Mouse (Mus musculus) neural tube, embryonic 14.5 days (tissue): ENCODE data around the gene Pate2. TPM values are rescaled to one million over a fixed set of nuclear protein-coding genes. Genes with fewer than 3 reads are reported as not detected.

ENCODE experiments used
- ATAC-seq: fragments of 200-750 bp; cut with Nextera tagmentation; 2 replicates; pipeline ENCODE4 v1.8.0; 2017; ENCODE audit warnings: low read depth, mild to moderate bottlenecking, moderate TSS enrichment, moderate library complexity
- H3K27ac ChIP-seq: fragments of 300-500 bp; sonication (generic); 2 replicates; pipeline ENCODE4 v1.5.1; 2014; ENCODE audit warnings: low read depth, mild to moderate bottlenecking, control low read depth, low read length, moderate library complexity, mixed read lengths
- H3K27me3 ChIP-seq: fragments of 300-500 bp; sonication (generic); 2 replicates; pipeline ENCODE4 v1.6.1; 2014; ENCODE audit warnings: low read length; ENCODE audit not compliant: control insufficient read depth, insufficient read depth
- H3K36me3 ChIP-seq: fragments of 300-500 bp; sonication (generic); 2 replicates; pipeline ENCODE4 v1.6.1; 2014; ENCODE audit warnings: low read length, mixed read lengths; ENCODE audit not compliant: control insufficient read depth, insufficient read depth
- H3K4me1 ChIP-seq: fragments of 300-500 bp; sonication (generic); 2 replicates; pipeline ENCODE4 v1.6.1; 2014; ENCODE audit warnings: low read length; ENCODE audit not compliant: control insufficient read depth, insufficient read depth
- H3K4me2 ChIP-seq: fragments of 300-500 bp; sonication (generic); 2 replicates; pipeline ENCODE4 v1.6.1; 2014; ENCODE audit warnings: mild to moderate bottlenecking, low read depth, low read length, control low read depth
- H3K4me3 ChIP-seq: fragments of 300-500 bp; sonication (generic); 2 replicates; pipeline ENCODE4 v1.5.1; 2014; ENCODE audit warnings: low read depth, low read length, control low read depth, mixed read lengths
- H3K9ac ChIP-seq: fragments of 300-500 bp; sonication (generic); replicated peaks from 2 replicates; pipeline ENCODE4 v1.6.1; 2014; ENCODE audit warnings: low read depth, mild to moderate bottlenecking, control low read depth, low read length, mixed read lengths
- H3K9me3 ChIP-seq: fragments of 300-500 bp; sonication (generic); 2 replicates; pipeline ENCODE4 v1.6.1; 2016; ENCODE audit warnings: low read length; ENCODE audit not compliant: control insufficient read depth
- WGBS: fragments of 180-500 bp; shearing (Covaris S2); extraction: QIAGEN DNeasy Blood & Tissue Kit; methylation state at CpG from one replicate; pipeline ENCODE4 v1.1.7; 2014; 5-methylcytosine and 5-hydroxymethylcytosine counted together
- polyA plus RNA-seq: library from polyadenylated mRNA; unstranded; fragments of >200 nt; fragmentation: Nextera tagmentation; extraction: Ambion mirVana; gene quantifications from 2 replicates; pipeline ENCODE4 v1.2.1, GENCODE M21; 2014

The Pate2 gene
- polyA plus RNA-seq, 1 experiment from 2014 or later = 1.0 TPM

GRCm38 (mm10) chr9:35564536-35565240 lies 5.4 kb upstream of the Pate2 start:
- WGBS = 92% methylated on average over 5 of the region's 5 CpGs
- peaks cover 26% of the 10 kb centered on the region for H3K36me3 ChIP-seq

GRCm38 (mm10) chr9:35567995-35568394 lies 2.1 kb upstream of the Pate2 start:
- Histone ChIP-seq H3K9me3 (no peaks in the 10 kb centered on the region), H3K4me3 (no peak overlapping the region), H3K27me3 (no peaks in the 10 kb centered on the region), H3K36me3 (peaks cover 21% of the 10 kb centered on the region), H3K9ac (no peak overlapping the region), H3K27ac (no peak overlapping the region), H3K4me1 (peaks cover 8% of the 10 kb centered on the region), H3K4me2 (no peak overlapping the region)
- 91% methylated on average over 3 of the region's 3 CpGs for WGBS
- no peak for ATAC-seq

More at GRCm38 (mm10) chr9:35564536-35565240, 5.4 kb upstream of the Pate2 start:
- no peak overlapping the region for H3K27ac ChIP-seq
- H3K4me3 ChIP-seq = no peak overlapping the region
- no peak overlapping the region for H3K4me2 ChIP-seq
- H3K9ac ChIP-seq = no peak overlapping the region
- H3K9me3 ChIP-seq = no peaks in the 10 kb centered on the region
- H3K27me3 ChIP-seq = no peaks in the 10 kb centered on the region
- ATAC-seq = no peak
- H3K4me1 ChIP-seq = peaks cover 12% of the 10 kb centered on the region

GRCm38 (mm10) chr9:35570663-35571062 lies 579 bp downstream of the Pate2 start:
- Histone ChIP-seq H3K9me3 (no peaks in the 10 kb centered on the region), H3K36me3 (peaks cover 14% of the 10 kb centered on the region), H3K27me3 (no peaks in the 10 kb centered on the region), H3K9ac (peak overlapping the region; percentile 71), H3K4me2 (peak overlapping the region; percentile 82), H3K27ac (peak overlapping the region; percentile 85), H3K4me1 (peaks cover 8% of the 10 kb centered on the region), H3K4me3 (peak overlapping the region; percentile 82)
- ATAC-seq = peak; percentile 6; the same call in 1 of the 2 replicates
- WGBS = 11% methylated on average over 5 of the region's 5 CpGs

- H3K4me2 ChIP-seq = peak overlapping the region; percentile 49
- H3K9me3 ChIP-seq = no peaks in the 10 kb centered on the region
- 4% methylated on average over 32 of the region's 32 CpGs for WGBS
- H3K27ac ChIP-seq = no peak overlapping the region
- H3K27me3 ChIP-seq = no peaks in the 10 kb centered on the region
- H3K4me3 ChIP-seq = peak overlapping the region; percentile 25; the same call in 1 of the 2 replicates
- H3K36me3 ChIP-seq = no peaks in the 10 kb centered on the region
- peaks cover 2% of the 10 kb centered on the region; the same call in 1 of the 2 replicates for H3K4me1 ChIP-seq
- H3K9ac ChIP-seq = no peak overlapping the region
- ATAC-seq = no peak
Observed at GRCm38 (mm10) chr9:35574416-35574815, 4.3 kb downstream of the Pate2 start.

- Histone ChIP-seq H3K9me3 (no peaks in the 10 kb centered on the region), H3K27ac (no peak overlapping the region), H3K36me3 (no peaks in the 10 kb centered on the region), H3K27me3 (no peaks in the 10 kb centered on the region), H3K4me2 (no peak overlapping the region), H3K4me3 (no peak overlapping the region), H3K4me1 (no peaks in the 10 kb centered on the region), H3K9ac (no peak overlapping the region)
- 84% methylated on average over 1 of the region's 1 CpGs for WGBS
- ATAC-seq = no peak
Observed at GRCm38 (mm10) chr9:35587674-35588073, 17.6 kb downstream of the Pate2 start.

GRCm38 (mm10) chr9:35592903-35593302 lies 22.8 kb downstream of the Pate2 start:
- ATAC-seq = no peak

GRCm38 (mm10) chr9:35607647-35608405 lies 37.7 kb downstream of the Pate2 start:
- ATAC-seq = no peak
- no peaks in the 10 kb centered on the region for H3K36me3 ChIP-seq
- no peak overlapping the region for H3K4me3 ChIP-seq
- H3K27me3 ChIP-seq = no peaks in the 10 kb centered on the region
- H3K4me1 ChIP-seq = no peaks in the 10 kb centered on the region
- no peak overlapping the region for H3K9ac ChIP-seq
- H3K4me2 ChIP-seq = no peak overlapping the region
- H3K27ac ChIP-seq = no peak overlapping the region
- no peaks in the 10 kb centered on the region for H3K9me3 ChIP-seq
- 68% methylated on average over 8 of the region's 8 CpGs for WGBS

More at GRCm38 (mm10) chr9:35592903-35593302, 22.8 kb downstream of the Pate2 start:
- no peaks in the 10 kb centered on the region for H3K9me3 ChIP-seq
- H3K27ac ChIP-seq = no peak overlapping the region
- no peaks in the 10 kb centered on the region for H3K36me3 ChIP-seq
- H3K4me3 ChIP-seq = no peak overlapping the region
- 19% methylated on average over 2 of the region's 2 CpGs for WGBS
- H3K4me2 ChIP-seq = no peak overlapping the region
- H3K27me3 ChIP-seq = no peaks in the 10 kb centered on the region
- H3K4me1 ChIP-seq = no peaks in the 10 kb centered on the region
- no peak overlapping the region for H3K9ac ChIP-seq

- Histone ChIP-seq H3K4me3 (no peak within 1 kb of the TSS), H3K9me3 (no peaks in the 10 kb centered on the region), H3K4me1 (no peaks in the 10 kb centered on the region), H3K27ac (no peak within 1 kb of the TSS), H3K36me3 (no peaks in the 10 kb centered on the region), H3K4me2 (no peak within 1 kb of the TSS), H3K9ac (no peak within 1 kb of the TSS), H3K27me3 (no peaks in the 10 kb centered on the region)
- 90% methylated on average over 1 of the region's 1 CpGs for WGBS
- ATAC-seq = no peak
Observed at GRCm38 (mm10) chr9:35611841-35612240, 41.8 kb downstream of the Pate2 start, which contains the start of gene Pate4. Pate4 (minus strand) TSS chr9:35611941.

GRCm38 (mm10) chr9:35614005-35614404 lies 43.9 kb downstream of the Pate2 start:
- ATAC-seq = no peak
- no peaks in the 10 kb centered on the region for H3K36me3 ChIP-seq
- no peaks in the 10 kb centered on the region for H3K4me1 ChIP-seq
- no peak overlapping the region for H3K4me3 ChIP-seq
- no peak overlapping the region for H3K9ac ChIP-seq
- no peak overlapping the region for H3K27ac ChIP-seq
- WGBS = 29% methylated on average over 2 of the region's 2 CpGs
- no peaks in the 10 kb centered on the region for H3K27me3 ChIP-seq
- no peak overlapping the region for H3K4me2 ChIP-seq
- no peaks in the 10 kb centered on the region for H3K9me3 ChIP-seq
